Mouse (Mus musculus) lung, postnatal 0 days (tissue): ENCODE results near the gene Tgif1. TPM values are rescaled to one million over a fixed set of nuclear protein-coding genes. Genes with fewer than 3 reads are reported as not detected.
"Not testable (repeated sequence)": the region's sequence is repeated elsewhere in the genome, so short reads cannot be mapped to it uniquely, and the experiment has no call there.

Experiments used
- ATAC-seq: fragments of 200-750 bp; cut with Nextera tagmentation; 2 replicates; pipeline ENCODE4 v1.8.0; 2017; ENCODE audit warnings: moderate library complexity
- DNase-seq: peaks from one replicate; pipeline ENCODE4 v3.0.0-alpha.2; 2016; ENCODE audit warnings: low spot score
- H3K27ac ChIP-seq: fragments of 300-500 bp; sonication (generic); 2 replicates; pipeline ENCODE4 v1.5.1; 2014; ENCODE audit warnings: antibody characterized with exemption, mild to moderate bottlenecking, low read length, mixed read lengths
- H3K27me3 ChIP-seq: fragments of 300-500 bp; sonication (generic); replicated peaks from 2 replicates; pipeline ENCODE4 v1.6.1; 2014; ENCODE audit warnings: low read length, mixed read lengths; ENCODE audit not compliant: insufficient read depth
- H3K36me3 ChIP-seq: fragments of 300-500 bp; sonication (generic); 2 replicates; pipeline ENCODE4 v1.6.1; 2014; ENCODE audit warnings: low read length, mixed read lengths; ENCODE audit not compliant: insufficient read depth
- H3K4me1 ChIP-seq: fragments of 300-500 bp; sonication (generic); 2 replicates; pipeline ENCODE4 v1.6.1; 2014; ENCODE audit warnings: antibody characterized with exemption, low read depth, low read length, mixed read lengths; ENCODE audit not compliant: insufficient read depth
- H3K4me2 ChIP-seq: fragments of 300-500 bp; sonication (generic); replicated peaks from 2 replicates; pipeline ENCODE4 v1.6.1; 2014; ENCODE audit warnings: low read depth, mild to moderate bottlenecking, low read length, moderate library complexity, mixed read lengths
- H3K4me3 ChIP-seq: fragments of 300-500 bp; sonication (generic); 2 replicates; pipeline ENCODE4 v1.5.1; 2014; ENCODE audit warnings: low read depth, low read length
- H3K9ac ChIP-seq: fragments of 300-500 bp; sonication (generic); replicated peaks from 2 replicates; pipeline ENCODE4 v1.6.1; 2014; ENCODE audit warnings: low read depth, mild to moderate bottlenecking
- H3K9me3 ChIP-seq: fragments of 300-500 bp; sonication (generic); 2 replicates; pipeline ENCODE4 v1.6.1; 2016; ENCODE audit warnings: low read length, mixed read lengths
- CTCF ChIP-seq: IDR thresholded peaks from 2 replicates; pipeline ENCODE4 v1.5.1; 2016; ENCODE audit warnings: antibody characterized with exemption, mild to moderate bottlenecking
- EP300 ChIP-seq: IDR thresholded peaks from 2 replicates; pipeline ENCODE4 v1.6.1; 2016; ENCODE audit warnings: antibody characterized with exemption, mild to moderate bottlenecking, control low read depth
- whole genome bisulfite sequencing: fragments of 180-500 bp; shearing (Covaris S2); extraction: QIAGEN DNeasy Blood & Tissue Kit; methylation state at CpG from one replicate; pipeline ENCODE4 v1.1.7; 2014; 5-methylcytosine and 5-hydroxymethylcytosine counted together
- polyA plus RNA-seq: library from polyadenylated mRNA; unstranded; fragments of >200 nt; fragmentation: Nextera tagmentation; extraction: Ambion mirVana; gene quantifications from 2 replicates; pipeline ENCODE4 v1.2.1, GENCODE M21; 2015

Gene Tgif1
- polyA plus RNA-seq, 1 experiment from 2014 or later, result 45.2 TPM

DNA sequence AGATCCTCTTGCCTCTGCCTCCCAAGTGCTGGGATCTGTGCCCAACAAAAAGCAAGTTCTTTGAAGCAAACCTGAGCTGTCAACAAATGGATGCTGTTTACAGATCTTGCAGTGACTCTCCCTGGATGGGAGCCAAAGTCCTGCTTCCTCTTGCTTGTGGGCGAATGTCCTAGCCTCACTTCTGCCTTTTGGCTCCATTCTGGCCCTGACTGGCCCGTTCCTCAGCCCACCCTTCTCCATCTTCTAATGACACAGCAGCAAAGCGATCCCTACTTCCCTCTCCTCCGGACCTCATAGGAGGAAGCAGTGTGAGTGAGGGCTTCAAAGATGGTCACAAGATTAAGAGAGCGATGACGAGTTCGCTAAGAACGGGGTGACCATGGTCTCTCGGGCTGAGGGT lies 20.8 kb downstream of the Tgif1 start:
- no peaks in the 10 kb centered on the region for H3K36me3 ChIP-seq
- peaks cover 6% of the 10 kb centered on the region; the same call in 1 of the 2 replicates for H3K4me1 ChIP-seq
- WGBS, result 67% methylated on average over 9 of the region's 9 CpGs
- no peak overlapping the region for H3K9ac ChIP-seq
- no peak overlapping the region for H3K4me3 ChIP-seq
- H3K9me3 ChIP-seq, result no peaks in the 10 kb centered on the region
- no peak overlapping the region for H3K4me2 ChIP-seq
- DNase-seq (peak; percentile 48), ATAC-seq (peak; percentile 38; the same call in 1 of the 2 replicates)
- TF ChIP-seq CTCF (no peak), EP300 (no peak)
- no peak overlapping the region for H3K27ac ChIP-seq
- H3K27me3 ChIP-seq, result no peaks in the 10 kb centered on the region

DNA sequence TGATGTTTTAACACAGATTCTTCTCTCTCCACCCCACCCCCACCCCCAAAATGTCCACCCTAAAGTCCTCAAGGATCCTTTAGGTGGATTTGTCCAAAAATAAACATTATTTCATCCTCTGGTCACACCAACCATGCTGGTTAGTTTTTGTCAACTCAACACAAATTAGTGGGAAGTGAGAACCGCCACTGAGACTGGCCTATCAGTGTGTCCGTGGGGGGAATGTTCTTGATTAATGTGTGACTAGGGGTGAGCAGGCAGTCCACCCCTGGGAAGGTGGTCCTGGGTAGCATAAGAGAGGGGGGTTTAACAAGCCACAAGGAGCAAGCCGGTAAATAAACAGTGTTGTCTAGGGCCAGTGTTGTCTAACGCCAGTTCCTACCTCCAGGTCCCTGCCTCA lies 21.8 kb downstream of the Tgif1 start:
- DNase-seq (no peak), ATAC-seq (no peak)
- WGBS, result 75% methylated on average over 4 of the region's 4 CpGs
- Histone ChIP-seq H3K9ac (no peak overlapping the region), H3K36me3 (no peaks in the 10 kb centered on the region), H3K27me3 (no peaks in the 10 kb centered on the region), H3K9me3 (no peaks in the 10 kb centered on the region), H3K4me2 (no peak overlapping the region), H3K27ac (no peak overlapping the region), H3K4me1 (peaks cover 6% of the 10 kb centered on the region; the same call in 1 of the 2 replicates), H3K4me3 (no peak overlapping the region)
- no peak for TF ChIP-seq CTCF
- no peak for TF ChIP-seq EP300

- Histone ChIP-seq H3K27ac (no peak overlapping the region), H3K36me3 (no peaks in the 10 kb centered on the region), H3K4me3 (no peak overlapping the region), H3K9me3 (no peaks in the 10 kb centered on the region), H3K4me1 (peaks cover 5% of the 10 kb centered on the region; the same call in 1 of the 2 replicates), H3K27me3 (no peaks in the 10 kb centered on the region), H3K9ac (no peak overlapping the region), H3K4me2 (no peak overlapping the region)
- 78% methylated on average over 23 of the region's 23 CpGs for WGBS
- TF ChIP-seq CTCF, result no peak
- DNase-seq, result no peak
- ATAC-seq, result no peak
Measured at GRCm38 (mm10) chr17:70829943-70830715, 23.2 kb downstream of the Tgif1 start.

DNA sequence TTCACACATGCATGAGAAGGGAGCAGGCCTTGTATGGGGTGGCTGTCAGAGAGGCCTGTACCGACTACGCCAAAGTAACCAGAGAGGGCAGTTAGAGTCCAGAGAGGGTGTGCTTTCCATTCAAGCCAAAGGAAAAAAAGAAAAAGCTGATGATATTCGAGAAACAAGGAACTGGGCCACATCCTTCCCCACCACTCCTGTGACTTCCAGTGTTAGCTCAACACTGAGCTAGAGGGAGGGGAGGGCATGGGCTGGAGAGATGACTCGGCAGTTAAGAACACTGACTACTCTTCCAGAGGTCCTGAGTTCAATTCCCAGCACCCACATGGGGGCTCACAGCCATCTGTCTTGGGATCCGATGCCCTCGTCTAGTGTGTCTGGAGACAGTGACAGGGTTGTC lies 24.1 kb downstream of the Tgif1 start:
- WGBS, result 73% methylated on average over 6 of the region's 6 CpGs
- no peak for ATAC-seq

DNA sequence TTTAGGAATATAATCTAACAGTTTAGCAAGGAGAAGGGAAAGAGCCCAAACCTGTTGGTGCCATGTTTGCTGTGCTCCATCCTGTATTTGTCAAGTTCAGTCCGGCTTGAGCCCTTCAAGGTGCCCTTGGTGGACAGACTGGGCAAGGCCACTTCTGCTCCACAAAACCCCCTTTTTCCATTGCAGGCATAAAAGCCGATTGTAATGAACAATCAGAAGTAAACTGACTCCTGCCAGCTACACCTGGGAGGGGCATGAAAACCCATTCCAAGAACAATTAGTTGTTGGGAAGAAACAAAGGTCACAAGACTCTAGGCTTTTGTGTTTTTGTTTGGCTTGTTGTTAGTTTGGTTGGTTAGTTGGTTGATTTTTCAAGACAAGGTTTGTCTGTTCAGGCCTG lies 24.8 kb downstream of the Tgif1 start:
- no peak overlapping the region for H3K4me3 ChIP-seq
- ATAC-seq (no peak), DNase-seq (no peak)
- no peaks in the 10 kb centered on the region for H3K36me3 ChIP-seq
- no peaks in the 10 kb centered on the region for H3K4me1 ChIP-seq
- H3K27me3 ChIP-seq, result no peaks in the 10 kb centered on the region
- H3K4me2 ChIP-seq, result no peak overlapping the region
- no peak for TF ChIP-seq CTCF
- TF ChIP-seq EP300, result no peak
- H3K9me3 ChIP-seq, result no peaks in the 10 kb centered on the region
- H3K9ac ChIP-seq, result no peak overlapping the region
- no peak overlapping the region for H3K27ac ChIP-seq
- 78% methylated on average over 2 of the region's 2 CpGs for WGBS

More for the DNA sequence above, 24.1 kb downstream of the Tgif1 start:
- no peaks in the 10 kb centered on the region for H3K4me1 ChIP-seq
- TF ChIP-seq EP300 (no peak), CTCF (no peak)
- no peaks in the 10 kb centered on the region for H3K36me3 ChIP-seq
- no peak overlapping the region for H3K4me2 ChIP-seq
- H3K27me3 ChIP-seq, result no peaks in the 10 kb centered on the region
- H3K9me3 ChIP-seq, result no peaks in the 10 kb centered on the region
- no peak overlapping the region for H3K4me3 ChIP-seq
- H3K27ac ChIP-seq, result no peak overlapping the region
- no peak for DNase-seq
- H3K9ac ChIP-seq, result no peak overlapping the region

GRCm38 (mm10) chr17:70828180-70828528 lies 25.2 kb downstream of the Tgif1 start:
- Histone ChIP-seq H3K4me2 (no peak overlapping the region), H3K9ac (no peak overlapping the region), H3K36me3 (no peaks in the 10 kb centered on the region), H3K4me1 (no peaks in the 10 kb centered on the region), H3K9me3 (no peaks in the 10 kb centered on the region), H3K27ac (no peak overlapping the region), H3K4me3 (no peak overlapping the region), H3K27me3 (no peaks in the 10 kb centered on the region)
- TF ChIP-seq CTCF (no peak), EP300 (no peak)
- ATAC-seq (no peak), DNase-seq (no peak)
- 91% methylated on average over 4 of the region's 4 CpGs for WGBS

DNA sequence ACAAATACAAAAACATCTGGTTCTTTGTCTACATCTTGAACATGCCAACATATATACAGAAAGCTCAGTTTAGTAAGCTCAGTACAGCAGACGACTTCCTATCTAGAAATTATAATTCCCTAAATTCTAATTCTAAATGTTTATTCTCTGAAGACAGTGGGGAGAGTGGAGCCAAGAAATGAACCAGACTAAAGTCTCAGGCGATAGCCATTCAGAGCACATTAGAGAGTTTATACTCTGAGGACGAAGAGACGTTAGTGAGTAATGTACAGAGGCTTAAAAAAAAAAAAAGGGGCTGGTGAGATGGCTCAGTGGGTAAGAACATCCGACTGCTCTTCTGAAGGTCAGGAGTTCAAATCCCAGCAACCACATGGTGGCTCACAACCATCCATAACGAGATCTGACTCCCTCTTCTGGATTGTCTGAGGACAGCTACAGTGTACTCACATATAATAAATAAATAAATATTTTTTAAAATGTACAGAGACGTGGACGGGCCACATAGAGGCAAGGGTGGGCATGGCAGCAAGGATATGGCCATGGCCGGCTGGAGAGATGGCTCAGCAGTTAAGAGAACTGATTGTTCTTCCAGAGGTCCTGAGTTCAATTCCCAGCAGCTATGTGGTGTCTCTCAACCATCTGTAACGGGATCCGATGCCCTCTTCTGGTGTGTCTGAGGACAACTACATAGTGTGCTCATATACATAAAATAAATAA lies 25.7 kb downstream of the Tgif1 start:
- ATAC-seq, H3K36me3 ChIP-seq, H3K9me3 ChIP-seq, H3K4me1 ChIP-seq, H3K27me3 ChIP-seq, H3K27ac ChIP-seq, H3K4me2 ChIP-seq, DNase-seq, H3K4me3 ChIP-seq, H3K9ac ChIP-seq: not testable (repeated sequence)
- 64% methylated on average over 10 of the region's 11 CpGs for WGBS
